Mouse (Mus musculus) bone marrow, adult 2 months (tissue): ENCODE measurements around the gene Tcf12.

Experiments used
- CTCF ChIP-seq: fragments of 200-500 bp; IDR thresholded peaks from 2 replicates; pipeline ENCODE4 v1.5.1; 2011; ENCODE audit warnings: low read length, control low read depth; ENCODE audit not compliant: control insufficient read depth, insufficient read depth
- POLR2A ChIP-seq: fragments of 200-500 bp; IDR thresholded peaks from 2 replicates; pipeline ENCODE4 v1.6.1; 2011; ENCODE audit warnings: low read depth, mild to moderate bottlenecking, control low read depth, low read length, borderline replicate concordance; ENCODE audit not compliant: control insufficient read depth

DNA sequence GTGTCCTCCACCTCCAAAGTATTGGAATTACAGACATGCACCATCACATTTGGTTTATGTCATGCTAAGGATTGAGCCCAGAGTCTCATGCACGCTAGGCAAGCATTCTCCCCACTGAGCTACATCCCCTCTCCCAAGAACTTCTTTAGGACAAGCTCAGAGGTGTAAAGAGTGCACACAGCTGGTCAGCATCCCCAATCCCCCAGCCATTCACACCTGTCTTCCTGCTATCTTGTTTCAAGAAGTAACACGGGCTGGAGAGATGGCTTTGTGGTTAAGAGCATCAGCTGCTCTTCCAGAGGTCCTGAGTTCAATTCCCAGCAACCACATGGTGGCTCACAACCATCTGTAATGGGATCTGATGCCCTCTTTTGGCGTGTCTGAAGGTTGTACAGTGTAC is 295.6 kb downstream of the Tcf12 start:
- TF ChIP-seq CTCF (no peak), POLR2A (no peak)
